Mouse (Mus musculus) thymus, postnatal 10 days (tissue): Measurements from ENCODE around the gene Apoe.

ENCODE experiments used
- DNase-seq, 2 experiments: peaks; one replicate each; pipeline ENCODE4 v3.0.0; 2021; ENCODE audit warnings: low spot score in 2 of 2

The Apoe gene

DNA sequence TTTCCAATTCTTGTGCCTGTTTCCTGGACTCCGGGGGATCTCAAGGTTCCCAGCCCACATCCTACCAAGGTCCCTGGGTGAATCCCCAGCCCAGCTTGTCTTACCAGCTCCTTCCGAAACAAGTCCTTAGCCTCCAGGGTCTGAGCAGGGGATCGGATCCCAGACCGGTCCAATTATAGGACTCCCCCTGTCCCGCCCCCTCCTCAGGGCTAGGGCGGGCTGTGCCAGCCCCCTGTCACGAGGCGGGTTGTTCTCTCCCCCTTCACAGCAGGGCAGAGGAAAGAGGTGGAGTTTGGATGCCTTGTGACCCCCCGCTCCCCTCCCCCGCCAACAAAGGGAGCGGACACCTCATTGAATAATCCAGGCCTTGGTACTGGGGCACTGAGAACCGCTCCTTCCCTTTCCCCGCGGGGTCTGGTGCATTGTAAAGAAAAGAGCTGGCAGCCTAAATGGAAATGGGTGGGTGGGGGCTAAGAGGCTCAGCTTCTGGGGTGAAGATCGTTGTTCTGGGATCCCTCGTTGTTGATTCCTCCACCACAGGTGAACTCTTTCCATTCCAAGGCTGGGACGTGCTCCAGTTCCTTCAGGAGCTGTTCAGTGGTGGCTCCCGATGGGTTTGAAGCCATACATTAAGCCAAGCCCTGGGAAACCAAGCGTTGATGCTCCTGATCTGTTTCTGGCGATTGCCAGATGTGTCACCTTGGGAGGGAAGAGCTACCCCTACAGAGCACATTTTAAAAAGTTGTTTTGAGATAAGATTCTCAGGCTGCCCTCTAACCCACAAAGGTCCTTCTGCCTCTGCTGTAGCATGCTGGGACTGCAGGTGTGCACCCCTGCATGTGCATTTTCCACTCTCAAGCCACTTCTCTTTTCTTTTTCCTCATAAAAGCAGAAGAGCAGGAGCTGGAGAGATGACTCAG lies at the start of gene Apoe:
TSS of gene Apoe (minus strand) at position 282 of the 920 bp plus-strand sequence.
- peak; percentile 22 to 28 for DNase-seq

- no peak for DNase-seq
Observed at GRCm38 (mm10) chr7:19747420-19748218, 48.6 kb upstream of the Apoe start.

- no peak for DNase-seq
Observed at GRCm38 (mm10) chr7:19746426-19747201, 47.6 kb upstream of the Apoe start.

DNA sequence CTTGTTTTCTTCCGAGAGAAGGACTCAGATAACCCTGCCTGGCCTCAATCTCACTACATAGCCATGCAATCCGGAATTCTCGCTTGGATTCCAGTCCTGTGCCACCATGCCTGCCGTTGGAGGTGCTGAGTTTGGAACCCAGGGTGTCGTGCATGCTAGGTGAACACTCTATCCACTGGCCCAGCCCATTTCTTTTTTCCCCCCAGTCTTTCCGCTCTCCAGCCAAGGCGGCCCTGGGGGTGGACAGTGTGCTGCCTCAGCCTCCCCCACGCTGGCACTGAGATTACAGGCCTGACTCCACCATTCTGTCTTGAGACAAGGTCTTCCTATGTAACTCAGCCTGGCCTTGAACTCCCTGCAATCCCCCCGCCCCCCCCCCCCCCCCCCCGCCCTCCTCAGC lies 47.0 kb upstream of the Apoe start:
- no peak for DNase-seq

- no peak for DNase-seq
Observed at GRCm38 (mm10) chr7:19744590-19745385, 45.8 kb upstream of the Apoe start.

DNA sequence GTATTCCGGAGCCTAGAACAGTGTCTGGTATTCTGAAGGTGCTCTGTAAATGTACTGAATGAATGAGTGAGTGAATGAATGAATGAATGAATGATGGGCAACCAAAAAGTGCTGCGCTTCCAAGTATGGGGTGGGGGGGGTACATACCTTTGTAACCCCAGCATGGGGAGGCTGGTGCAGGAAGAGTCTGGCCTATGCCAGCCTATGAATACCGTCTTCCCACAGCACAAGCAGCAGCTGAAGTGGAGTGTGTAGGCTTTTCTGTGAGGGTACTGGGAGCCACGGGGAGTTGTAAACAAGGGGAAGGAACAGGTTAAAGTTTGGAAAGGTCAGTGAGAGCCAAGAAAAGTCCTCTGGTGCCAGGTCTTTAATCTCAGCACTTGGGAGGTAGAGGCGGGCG lies 44.8 kb upstream of the Apoe start:
- DNase-seq, result no peak

DNA sequence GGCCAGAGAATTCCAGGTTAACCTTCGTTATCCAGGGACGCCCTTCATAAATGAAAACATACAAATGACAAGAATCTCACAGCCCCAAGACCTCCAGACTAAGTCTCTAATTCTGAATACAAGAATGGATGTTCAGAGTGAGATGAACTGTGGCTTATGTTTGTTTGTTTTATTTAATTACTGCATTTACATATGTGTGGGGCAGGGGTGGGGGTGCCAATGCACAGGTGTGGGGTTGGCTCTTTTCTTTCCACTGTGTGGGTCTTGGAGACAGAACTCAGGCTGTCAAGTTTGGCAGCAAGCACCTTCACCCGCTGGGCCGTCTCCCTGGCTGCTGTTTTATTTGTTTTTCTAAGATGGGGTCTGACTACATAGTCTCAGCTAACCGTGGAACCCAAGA lies 43.5 kb upstream of the Apoe start:
- DNase-seq, result no peak

DNA sequence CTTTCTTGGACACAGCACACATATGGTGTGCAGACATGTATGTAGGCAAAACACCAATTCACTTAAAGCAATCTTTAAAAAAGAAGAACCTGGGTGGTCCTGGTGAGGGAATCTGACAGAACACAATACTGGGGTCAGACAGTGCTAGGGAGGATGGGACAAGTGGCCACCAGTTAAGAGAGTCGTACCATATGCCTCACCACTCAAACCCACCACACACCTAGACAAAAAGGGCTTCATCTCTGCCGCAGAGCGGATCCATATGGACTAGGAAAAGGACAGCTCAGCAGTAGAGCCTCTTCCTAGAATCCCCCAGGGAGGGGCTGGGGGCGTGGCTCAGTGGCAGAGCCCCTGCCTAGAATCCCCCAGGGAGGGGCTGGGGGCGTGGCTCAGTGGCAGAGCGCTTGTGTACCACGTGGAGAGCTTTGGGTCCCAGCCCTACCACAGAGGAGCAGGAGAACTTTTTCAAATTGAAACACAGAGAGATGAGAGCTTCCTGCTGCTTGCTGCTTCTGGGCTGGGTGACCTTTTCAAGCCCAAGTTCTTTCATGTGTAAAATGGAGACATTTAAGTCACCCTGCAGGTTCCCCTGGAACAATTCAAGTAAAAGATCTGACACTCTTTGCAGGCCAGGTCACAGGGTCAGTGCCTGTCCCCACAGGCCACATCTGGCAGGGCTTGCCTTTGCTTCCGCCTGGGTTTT lies 42.5 kb upstream of the Apoe start:
- DNase-seq, result no peak

DNA sequence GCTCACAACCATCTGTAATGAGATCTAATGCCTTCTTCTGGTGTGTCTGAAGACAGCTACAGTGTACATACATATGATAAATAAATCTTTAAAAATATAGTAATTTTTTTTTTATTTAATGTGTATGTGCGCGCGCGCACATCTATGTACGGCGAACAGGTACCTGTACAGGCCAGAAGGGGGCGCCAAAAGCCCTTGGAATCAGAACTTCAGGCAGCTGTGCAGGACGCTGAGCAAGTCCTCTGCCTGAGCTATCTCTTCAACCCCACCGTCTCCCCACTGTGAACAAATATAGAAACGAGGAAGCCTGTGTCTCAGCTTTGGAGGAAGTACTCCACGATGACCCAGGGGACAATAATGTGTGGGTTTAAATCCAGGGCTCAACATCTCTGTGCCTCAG lies 41.3 kb upstream of the Apoe start:
- peak in 1 of 2 experiments; percentile 23 for DNase-seq

- DNase-seq, result no peak
Observed at GRCm38 (mm10) chr7:19738771-19739170, 39.8 kb upstream of the Apoe start.

GRCm38 (mm10) chr7:19736389-19737057 lies 37.5 kb upstream of the Apoe start:
- DNase-seq, result no peak

DNA sequence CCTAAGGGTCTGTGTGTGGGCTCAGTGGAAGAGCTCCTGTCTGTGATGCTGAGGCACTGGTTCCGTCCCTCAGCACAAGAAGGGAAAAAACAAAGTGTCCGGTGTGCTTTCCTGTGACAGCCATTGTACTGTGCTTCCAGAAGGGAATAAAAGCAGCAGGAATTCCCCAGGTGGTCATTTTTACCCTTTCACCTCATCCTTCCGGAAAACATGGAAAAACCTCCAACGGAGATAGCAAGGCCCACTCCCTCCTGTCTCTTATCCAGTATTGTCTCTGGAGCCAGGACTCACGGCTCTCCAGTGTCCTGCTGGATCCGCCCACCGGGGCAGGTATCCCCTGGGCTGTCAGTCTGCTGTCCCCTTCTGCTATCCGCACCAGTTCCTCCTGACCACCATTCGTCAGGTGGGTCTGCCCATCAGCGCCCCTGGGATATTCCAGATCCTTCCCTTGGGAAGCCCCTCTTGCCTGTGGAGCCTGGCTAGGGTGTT lies 35.2 kb upstream of the Apoe start:
- DNase-seq, result no peak

DNA sequence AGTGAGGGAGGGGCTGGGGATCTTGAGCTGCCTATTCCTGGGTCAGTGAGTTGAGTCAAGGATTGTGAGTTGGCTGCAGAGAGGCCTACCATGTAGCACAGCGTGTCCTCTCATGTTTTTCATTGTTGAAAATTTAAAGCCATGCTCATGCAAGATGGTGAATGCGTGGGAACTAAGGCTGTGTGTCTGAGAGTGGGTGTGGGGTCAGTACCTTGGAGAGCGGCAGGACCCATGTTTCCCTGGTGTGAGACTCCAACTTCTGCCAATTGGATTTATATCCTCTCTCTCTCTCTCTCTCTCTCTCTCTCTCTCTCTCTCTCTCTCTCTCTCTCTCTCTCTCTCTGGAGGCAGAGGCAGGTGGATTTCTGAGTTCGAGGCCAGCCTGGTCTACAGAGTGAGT lies 27.6 kb upstream of the Apoe start:
- DNase-seq, result no peak

- DNase-seq, result no peak
Observed at GRCm38 (mm10) chr7:19724167-19724566, 25.2 kb upstream of the Apoe start.

DNA sequence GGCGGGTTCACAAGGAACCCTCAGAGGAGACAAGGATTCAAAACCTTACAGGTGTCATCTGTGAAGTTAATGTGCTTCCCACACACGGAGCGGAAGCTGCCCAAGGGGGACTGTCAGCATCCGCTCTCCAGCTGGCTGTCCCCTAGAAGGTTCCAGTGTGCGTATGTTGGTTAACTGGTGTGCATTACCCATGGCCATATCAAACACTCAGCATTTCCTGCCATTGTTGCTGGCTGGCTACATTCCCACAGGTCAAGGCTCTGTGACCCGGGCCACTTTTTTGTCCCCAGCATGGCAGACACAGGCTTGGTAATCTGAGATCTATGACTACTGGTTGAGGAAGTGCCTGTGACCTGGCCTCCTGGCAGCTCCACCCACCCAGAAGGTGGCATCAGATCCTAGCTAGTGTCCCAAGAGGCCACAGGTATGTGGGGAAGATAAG lies 23.8 kb upstream of the Apoe start:
- DNase-seq, result no peak

DNA sequence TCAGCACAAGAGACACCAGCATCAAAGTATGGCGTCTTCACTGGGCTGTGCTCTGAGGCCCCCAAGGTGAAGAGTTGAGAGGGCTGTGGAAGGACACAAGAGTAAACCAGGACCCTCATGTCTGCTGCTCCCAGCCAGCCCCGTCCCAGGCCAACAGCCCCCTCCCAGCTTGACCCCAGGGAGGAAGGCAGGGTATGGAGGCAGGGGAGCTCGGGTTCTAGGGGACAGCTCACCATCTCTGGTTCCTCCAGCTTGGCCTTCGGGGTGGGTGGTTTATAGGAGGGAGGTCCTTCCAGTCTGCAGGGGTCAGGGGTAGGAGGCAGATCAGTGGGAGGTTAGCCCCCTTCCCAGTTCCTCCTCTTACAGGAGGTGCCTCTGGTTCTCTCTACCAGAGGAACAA lies 20.2 kb upstream of the Apoe start:
- no peak for DNase-seq

- DNase-seq, result no peak
Observed at GRCm38 (mm10) chr7:19718297-19718952, 19.4 kb upstream of the Apoe start.

- no peak for DNase-seq
Observed at GRCm38 (mm10) chr7:19717346-19717745, 18.4 kb upstream of the Apoe start.

DNA sequence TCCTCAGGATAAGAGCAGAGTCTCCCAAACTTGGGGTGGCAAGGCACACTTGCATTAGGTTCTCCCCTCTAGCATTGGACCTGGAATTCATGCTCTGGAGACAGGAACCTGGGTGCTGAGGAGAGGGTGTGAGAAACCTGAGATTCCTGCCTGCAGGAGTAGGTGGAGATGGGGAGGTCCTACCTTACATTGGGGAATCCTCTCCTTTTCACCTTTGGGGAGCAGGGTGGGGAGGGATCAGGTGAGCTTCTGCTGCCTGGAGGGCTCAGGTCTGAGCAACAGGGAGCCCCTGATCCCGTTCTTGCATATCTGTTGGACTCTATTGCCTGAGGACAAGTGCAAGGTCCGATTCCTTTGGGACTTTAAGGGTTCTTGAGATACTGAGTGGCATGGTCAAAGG lies 17.8 kb upstream of the Apoe start:
- no peak for DNase-seq
